In genomic region chr5:129063792-129064087, GRCm38 (mm10) we compare ENCODE assay signal across 7 mouse cellular contexts. TPM values are rescaled to one million over a fixed set of nuclear protein-coding genes. Genes with fewer than 3 reads are reported as not detected.
DNase-seq lines count a peak whose midpoint lies in the region; ATAC-seq and TF ChIP-seq lines count a peak whose summit lies in the region.

No protein-coding gene starts in this region.

- no peak for DNase-seq in liver, postnatal 0 days
- DNase-seq in adrenal gland, adult 18-20 months (ENCODE audit: low spot score in 2 of 2), result no peak
- no peak for DNase-seq in Muller cell, postnatal 12 days (ENCODE audit: inconsistent ontology term)

- H3K27ac ChIP-seq in liver, embryonic 12.5 days, result no peak overlapping the region
- H3K27ac ChIP-seq in liver, postnatal 0 days (ENCODE audit: low read depth), result no peak overlapping the region
- 0 out of 2 replicates have a peak overlapping the region, but pooled peaks have one; percentile 5 for H3K27ac ChIP-seq in forebrain, embryonic 12.5 days
- no peak overlapping the region for H3K27ac ChIP-seq in intestine, embryonic 16.5 days (ENCODE audit: low read length)
- no peak overlapping the region for H3K27ac ChIP-seq in neural tube, embryonic 15.5 days (replicated peaks)

- no peak for TF ChIP-seq EP300 in liver, postnatal 0 days (IDR thresholded peaks at IDR 0.05; ENCODE audit: low read depth)

- peak overlapping the region; percentile 18; the same call in 1 of the 2 replicates for H3K4me2 ChIP-seq in liver, embryonic 12.5 days
- no peak overlapping the region for H3K4me2 ChIP-seq in liver, postnatal 0 days (ENCODE audit: low read depth, low read length)
- H3K4me2 ChIP-seq in forebrain, embryonic 12.5 days, result peak overlapping the region; percentile 52
- H3K4me2 ChIP-seq in intestine, embryonic 16.5 days (ENCODE audit: low read depth, low read length), result peak overlapping the region; percentile 37
- H3K4me2 ChIP-seq in neural tube, embryonic 15.5 days, result peak overlapping the region; percentile 62

- TF ChIP-seq CTCF in liver, postnatal 0 days (IDR thresholded peaks at IDR 0.05; ENCODE audit: low read depth), result no peak

- H3K36me3 ChIP-seq in liver, embryonic 12.5 days, result no peaks in the 10 kb centered on the region
- no peaks in the 10 kb centered on the region for H3K36me3 ChIP-seq in liver, postnatal 0 days (replicated peaks; ENCODE audit: insufficient read depth, low read length)
- no peaks in the 10 kb centered on the region for H3K36me3 ChIP-seq in forebrain, embryonic 12.5 days (replicated peaks)
- H3K36me3 ChIP-seq in intestine, embryonic 16.5 days (ENCODE audit: control insufficient read depth, insufficient read depth, low read length), result no peaks in the 10 kb centered on the region
- H3K36me3 ChIP-seq in neural tube, embryonic 15.5 days, result no peaks in the 10 kb centered on the region

- H3K9ac ChIP-seq in liver, embryonic 12.5 days, result no peak overlapping the region
- H3K9ac ChIP-seq in liver, postnatal 0 days (replicated peaks), result no peak overlapping the region
- H3K9ac ChIP-seq in forebrain, embryonic 12.5 days, result 0 out of 2 replicates have a peak overlapping the region, but pooled peaks have one; percentile 17
- no peak overlapping the region for H3K9ac ChIP-seq in intestine, embryonic 16.5 days (ENCODE audit: low read depth, low read length)
- H3K9ac ChIP-seq in neural tube, embryonic 15.5 days (replicated peaks), result peak overlapping the region; percentile 42; the same call in 1 of the 2 replicates

- no peak for ATAC-seq in liver, embryonic 12.5 days
- ATAC-seq in liver, postnatal 0 days, result no peak
- ATAC-seq in forebrain, embryonic 12.5 days (ENCODE audit: low FRiP score), result peak; percentile 20; the same call in 1 of the 2 replicates
- ATAC-seq in intestine, embryonic 16.5 days, result no peak
- ATAC-seq in neural tube, embryonic 15.5 days (ENCODE audit: low FRiP score), result 0 out of 2 replicates have a peak, but pooled peaks have one; percentile 5

- peaks cover 30% of the 10 kb centered on the region for H3K27me3 ChIP-seq in liver, embryonic 12.5 days (replicated peaks)
- H3K27me3 ChIP-seq in liver, postnatal 0 days (ENCODE audit: insufficient read depth, low read length), result peaks cover 6% of the 10 kb centered on the region
- H3K27me3 ChIP-seq in forebrain, embryonic 12.5 days, result peaks cover 28% of the 10 kb centered on the region
- no peaks in the 10 kb centered on the region for H3K27me3 ChIP-seq in intestine, embryonic 16.5 days (replicated peaks; ENCODE audit: control insufficient read depth, insufficient read depth, low read length)
- no peaks in the 10 kb centered on the region for H3K27me3 ChIP-seq in neural tube, embryonic 15.5 days (replicated peaks)

- no peaks in the 10 kb centered on the region for H3K9me3 ChIP-seq in liver, embryonic 12.5 days (replicated peaks)
- H3K9me3 ChIP-seq in liver, postnatal 0 days (ENCODE audit: low read length), result no peaks in the 10 kb centered on the region
- no peaks in the 10 kb centered on the region for H3K9me3 ChIP-seq in forebrain, embryonic 12.5 days
- H3K9me3 ChIP-seq in intestine, embryonic 16.5 days (ENCODE audit: control insufficient read depth, low read length), result no peaks in the 10 kb centered on the region
- H3K9me3 ChIP-seq in neural tube, embryonic 15.5 days (replicated peaks), result no peaks in the 10 kb centered on the region

- H3K4me3 ChIP-seq in liver, embryonic 12.5 days, result no peak overlapping the region
- H3K4me3 ChIP-seq in liver, postnatal 0 days (ENCODE audit: low read depth, low read length), result no peak overlapping the region
- H3K4me3 ChIP-seq in forebrain, embryonic 12.5 days (replicated peaks), result peak overlapping the region; percentile 25
- H3K4me3 ChIP-seq in intestine, embryonic 16.5 days (ENCODE audit: low read length), result no peak overlapping the region; the same call in 1 of the 2 replicates
- H3K4me3 ChIP-seq in neural tube, embryonic 15.5 days (replicated peaks), result peak overlapping the region; percentile 27

- WGBS in liver, embryonic 12.5 days (ENCODE audit: insufficient replicate concordance), result 37% methylated on average over 8 of the region's 8 CpGs
- 42% methylated on average over 8 of the region's 8 CpGs for WGBS in liver, postnatal 0 days (ENCODE audit: insufficient replicate concordance)
- 52% methylated on average over 8 of the region's 8 CpGs for WGBS in forebrain, embryonic 12.5 days
- 40% methylated on average over 8 of the region's 8 CpGs for WGBS in intestine, embryonic 16.5 days
- WGBS in neural tube, embryonic 15.5 days, result 47% methylated on average over 8 of the region's 8 CpGs

- H3K4me1 ChIP-seq in liver, embryonic 12.5 days, result 0 out of 2 replicates have a peak, but pooled peaks cover 6% of the 10 kb centered on the region
- no peaks in the 10 kb centered on the region for H3K4me1 ChIP-seq in liver, postnatal 0 days (ENCODE audit: insufficient read depth)
- peaks cover 7% of the 10 kb centered on the region for H3K4me1 ChIP-seq in forebrain, embryonic 12.5 days
- 0 out of 2 replicates have a peak, but pooled peaks cover 8% of the 10 kb centered on the region for H3K4me1 ChIP-seq in intestine, embryonic 16.5 days (ENCODE audit: control insufficient read depth, insufficient read depth, low read length)
- H3K4me1 ChIP-seq in neural tube, embryonic 15.5 days, result peaks cover 9% of the 10 kb centered on the region

RNA-seq across cellular contexts. Expression of gene Adgrd1, which starts 32.8 kb away (rescaled TPM):
- 0.02 and 0.05 TPM in 2 replicates for polyA plus RNA-seq in liver, embryonic 12.5 days (2016; fragmentation: Nextera tagmentation; extraction: Ambion mirVana)
- 0.32 and 0.34 TPM in 2 replicates for polyA plus RNA-seq in liver, postnatal 0 days (2015; fragmentation: Nextera tagmentation; extraction: Ambion mirVana)
- 0.05 and 0.09 TPM in 2 replicates for polyA plus RNA-seq in forebrain, embryonic 12.5 days (2016; fragmentation: Nextera tagmentation; extraction: Ambion mirVana)
- polyA plus RNA-seq in intestine, embryonic 16.5 days (2015; fragmentation: Nextera tagmentation; extraction: Ambion mirVana), result 1.0 and 1.5 TPM in 2 replicates
- polyA plus RNA-seq in neural tube, embryonic 15.5 days (2015; fragmentation: Nextera tagmentation; extraction: Ambion mirVana), result 0.38 and 0.69 TPM in 2 replicates
- 1 to 10 TPM; 3.2 to 7.8 TPM for total RNA-seq in adrenal gland, adult 18-20 months (2021)

RNA-seq across cellular contexts. Expression of gene Ran, which starts 43.9 kb away (rescaled TPM):
- polyA plus RNA-seq in liver, embryonic 12.5 days (2016; fragmentation: Nextera tagmentation; extraction: Ambion mirVana), result 682 and 694 TPM in 2 replicates
- polyA plus RNA-seq in liver, postnatal 0 days (2015; fragmentation: Nextera tagmentation; extraction: Ambion mirVana), result 183 and 206 TPM in 2 replicates
- polyA plus RNA-seq in forebrain, embryonic 12.5 days (2016; fragmentation: Nextera tagmentation; extraction: Ambion mirVana), result 821 and 873 TPM in 2 replicates
- polyA plus RNA-seq in intestine, embryonic 16.5 days (2015; fragmentation: Nextera tagmentation; extraction: Ambion mirVana), result 437 and 508 TPM in 2 replicates
- polyA plus RNA-seq in neural tube, embryonic 15.5 days (2015; fragmentation: Nextera tagmentation; extraction: Ambion mirVana), result 311 and 368 TPM in 2 replicates
- total RNA-seq in adrenal gland, adult 18-20 months (2021), result 100 to 1,000 TPM; 185 to 226 TPM

RNA-seq across cellular contexts. Expression of gene Stx2, which starts 55.4 kb away (rescaled TPM):
- 95.8 and 106 TPM in 2 replicates for polyA plus RNA-seq in liver, embryonic 12.5 days (2016; fragmentation: Nextera tagmentation; extraction: Ambion mirVana)
- polyA plus RNA-seq in liver, postnatal 0 days (2015; fragmentation: Nextera tagmentation; extraction: Ambion mirVana), result 30.9 and 35.6 TPM in 2 replicates
- polyA plus RNA-seq in forebrain, embryonic 12.5 days (2016; fragmentation: Nextera tagmentation; extraction: Ambion mirVana), result 23.1 and 25.7 TPM in 2 replicates
- polyA plus RNA-seq in intestine, embryonic 16.5 days (2015; fragmentation: Nextera tagmentation; extraction: Ambion mirVana), result 18.6 and 19.9 TPM in 2 replicates
- polyA plus RNA-seq in neural tube, embryonic 15.5 days (2015; fragmentation: Nextera tagmentation; extraction: Ambion mirVana), result 20.1 and 20.5 TPM in 2 replicates
- total RNA-seq in adrenal gland, adult 18-20 months (2021), result 10 to 100 TPM; 18.2 to 24.4 TPM

Comparison
In these comparisons a context has a peak if more than half of its experiments do, and no peak if none do; other contexts are left out.
1. ATAC-seq: peak in forebrain, embryonic 12.5 days (single experiment) and neural tube, embryonic 15.5 days (single experiment); none in liver, embryonic 12.5 days (single experiment), liver, postnatal 0 days (single experiment) and intestine, embryonic 16.5 days (single experiment).
2. H3K4me3 ChIP-seq: peak in forebrain, embryonic 12.5 days (single experiment) and neural tube, embryonic 15.5 days (single experiment); none in liver, embryonic 12.5 days (single experiment), liver, postnatal 0 days (single experiment) and intestine, embryonic 16.5 days (single experiment).
3. H3K9ac ChIP-seq: peak in forebrain, embryonic 12.5 days (single experiment) and neural tube, embryonic 15.5 days (single experiment); none in liver, embryonic 12.5 days (single experiment), liver, postnatal 0 days (single experiment) and intestine, embryonic 16.5 days (single experiment).